Mouse (Mus musculus): Measurements from ENCODE around the gene Notch2. TPM values are rescaled to one million over a fixed set of nuclear protein-coding genes. Genes with fewer than 3 reads are reported as not detected.

Notch2 gene
- polyA plus RNA-seq, 1 experiment = 22.9 TPM

DNA sequence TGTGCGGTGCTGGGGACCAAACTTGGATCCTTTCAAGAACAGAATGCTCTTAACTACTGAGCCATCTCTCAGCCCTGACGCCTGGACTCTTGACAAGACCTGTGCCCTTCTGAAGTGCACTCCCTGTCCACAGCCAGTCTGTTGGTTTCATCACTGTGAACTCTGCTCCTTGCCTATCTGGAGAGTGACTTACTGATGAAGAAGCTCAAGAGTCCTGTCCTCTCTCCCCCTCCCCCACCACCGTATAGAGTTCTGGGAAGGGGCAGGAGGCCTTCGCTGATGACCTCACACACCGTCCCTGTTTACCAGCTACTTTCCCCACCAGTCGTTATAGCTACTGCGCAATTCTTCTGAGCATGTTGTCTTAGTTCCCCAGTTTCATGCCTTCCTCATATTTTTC lies 55.8 kb downstream of the Notch2 start:
- 46% methylated on average over 7 of the region's 7 CpGs for WGBS
- no peak overlapping the region for H3K4me3 ChIP-seq (replicated peaks; ENCODE audit: control insufficient read depth, low read depth, low read length)
- H3K4me1 ChIP-seq (ENCODE audit: control insufficient read depth, insufficient read depth, low read length) = peaks cover 6% of the 10 kb centered on the region
- H3K27ac ChIP-seq (ENCODE audit: control insufficient read depth, insufficient read depth, low read depth, low read length, poor library complexity) = peak overlapping the region; percentile 77
- TF ChIP-seq CTCF (IDR thresholded peaks at IDR 0.05; ENCODE audit: control insufficient read depth, insufficient read depth, low read length) = no peak
- TF ChIP-seq POLR2A (IDR thresholded peaks at IDR 0.05; ENCODE audit: borderline replicate concordance, control insufficient read depth, low read depth, low read length) = no peak

DNA sequence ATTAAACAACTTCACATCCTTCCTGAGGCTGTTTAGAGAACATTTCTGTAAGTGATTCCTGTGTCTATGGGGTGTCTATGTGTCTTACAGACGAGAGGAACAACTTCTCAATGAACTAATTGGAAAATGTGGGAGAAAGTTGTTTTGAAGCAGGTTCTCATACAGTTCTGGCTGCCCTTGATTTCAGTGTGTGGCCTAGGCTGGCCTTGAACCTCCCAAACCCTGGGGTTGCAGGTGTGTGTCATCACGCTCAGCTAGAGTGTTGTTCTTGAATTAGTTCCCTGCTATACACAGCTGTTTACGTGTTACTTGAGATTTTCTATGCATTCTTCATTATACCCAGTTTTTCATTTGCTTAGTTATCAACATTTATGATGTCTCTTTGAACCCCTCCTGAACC lies 56.5 kb downstream of the Notch2 start:
- 66% methylated on average over 3 of the region's 3 CpGs for WGBS
- peaks cover 5% of the 10 kb centered on the region for H3K4me1 ChIP-seq (ENCODE audit: control insufficient read depth, insufficient read depth, low read length)
- TF ChIP-seq CTCF (IDR thresholded peaks at IDR 0.05; ENCODE audit: control insufficient read depth, insufficient read depth, low read length) (no peak), POLR2A (IDR thresholded peaks at IDR 0.05; ENCODE audit: borderline replicate concordance, control insufficient read depth, low read depth, low read length) (no peak)
- no peak overlapping the region for H3K4me3 ChIP-seq (replicated peaks; ENCODE audit: control insufficient read depth, low read depth, low read length)
- no peak overlapping the region for H3K27ac ChIP-seq (ENCODE audit: control insufficient read depth, insufficient read depth, low read depth, low read length, poor library complexity)

DNA sequence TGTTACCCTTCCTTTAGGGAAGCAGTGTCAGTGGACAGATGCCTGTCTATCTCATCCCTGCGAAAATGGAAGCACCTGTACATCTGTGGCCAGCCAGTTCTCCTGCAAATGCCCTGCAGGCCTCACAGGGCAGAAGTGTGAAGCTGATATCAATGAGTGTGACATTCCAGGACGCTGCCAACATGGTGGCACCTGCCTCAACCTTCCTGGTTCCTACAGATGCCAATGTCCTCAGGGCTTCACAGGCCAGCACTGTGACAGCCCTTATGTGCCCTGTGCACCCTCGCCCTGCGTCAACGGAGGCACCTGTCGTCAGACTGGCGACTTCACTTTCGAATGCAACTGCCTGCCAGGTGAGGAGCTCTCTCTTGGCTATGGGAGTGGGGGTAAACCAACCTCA lies 59.2 kb downstream of the Notch2 start:
- Histone ChIP-seq H3K27ac (ENCODE audit: control insufficient read depth, insufficient read depth, low read depth, low read length, poor library complexity) (no peak overlapping the region), H3K4me3 (replicated peaks; ENCODE audit: control insufficient read depth, low read depth, low read length) (no peak overlapping the region), H3K4me1 (ENCODE audit: control insufficient read depth, insufficient read depth, low read length) (peaks cover 2% of the 10 kb centered on the region)
- TF ChIP-seq CTCF (IDR thresholded peaks at IDR 0.05; ENCODE audit: control insufficient read depth, insufficient read depth, low read length) (no peak), POLR2A (IDR thresholded peaks at IDR 0.05; ENCODE audit: borderline replicate concordance, control insufficient read depth, low read depth, low read length) (no peak)
- 91% methylated on average over 8 of the region's 8 CpGs for WGBS

DNA sequence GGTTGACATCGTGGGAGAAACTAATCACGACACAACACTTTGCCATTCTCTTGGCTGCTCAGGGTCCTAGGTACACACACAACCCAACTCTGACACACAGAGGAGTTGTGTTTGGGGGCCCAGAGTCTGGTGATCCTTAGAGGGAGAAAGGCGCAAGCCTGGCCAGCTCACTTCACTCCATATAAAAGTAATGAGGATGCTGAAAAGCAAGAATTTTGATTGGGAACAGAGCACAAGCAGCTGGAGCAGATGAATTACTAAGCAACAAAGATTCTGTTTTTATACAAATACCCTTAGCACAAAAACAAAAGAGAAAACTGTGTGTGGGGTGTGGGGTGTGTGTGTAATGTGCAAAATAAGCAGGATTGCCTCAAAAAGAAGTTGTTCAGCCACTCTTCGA lies 60.2 kb downstream of the Notch2 start:
- Histone ChIP-seq H3K4me3 (replicated peaks; ENCODE audit: control insufficient read depth, low read depth, low read length) (no peak overlapping the region), H3K4me1 (ENCODE audit: control insufficient read depth, insufficient read depth, low read length) (no peaks in the 10 kb centered on the region; the same call in 1 of the 2 replicates), H3K27ac (ENCODE audit: control insufficient read depth, insufficient read depth, low read depth, low read length, poor library complexity) (no peak overlapping the region)
- WGBS = 94% methylated on average over 4 of the region's 4 CpGs
- TF ChIP-seq POLR2A (IDR thresholded peaks at IDR 0.05; ENCODE audit: borderline replicate concordance, control insufficient read depth, low read depth, low read length) (no peak), CTCF (IDR thresholded peaks at IDR 0.05; ENCODE audit: control insufficient read depth, insufficient read depth, low read length) (no peak)

DNA sequence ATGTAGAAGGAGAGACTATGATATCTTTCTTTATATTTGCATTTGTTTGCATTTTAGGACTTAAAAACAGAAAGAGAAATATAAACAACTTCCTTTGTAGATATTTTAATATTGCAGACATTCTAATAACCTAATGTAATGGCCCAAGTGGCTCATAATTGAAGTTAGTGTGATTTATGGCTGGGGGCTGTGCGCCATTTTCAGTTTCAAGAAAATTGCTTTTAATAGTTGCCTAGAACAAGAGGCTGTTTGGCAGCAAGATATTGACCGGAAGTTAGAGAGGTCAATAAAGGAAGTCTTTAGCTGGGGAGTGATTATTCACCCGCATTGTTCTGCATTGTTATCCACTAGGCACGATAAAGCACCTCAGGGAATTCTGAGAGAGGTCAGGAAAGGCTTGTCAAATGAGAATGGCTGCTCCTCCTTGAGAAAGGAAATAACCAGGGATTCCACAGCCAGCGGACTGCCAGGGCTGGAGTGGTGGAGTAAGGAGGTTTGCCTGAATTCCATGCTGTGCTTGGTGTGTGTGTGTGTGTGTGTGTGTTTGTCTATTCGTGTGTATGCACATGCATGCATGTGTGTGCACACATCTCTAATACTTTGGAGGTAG lies 61.4 kb downstream of the Notch2 start:
- Histone ChIP-seq H3K27ac (ENCODE audit: control insufficient read depth, insufficient read depth, low read depth, low read length, poor library complexity) (no peak overlapping the region), H3K4me1 (ENCODE audit: control insufficient read depth, insufficient read depth, low read length) (no peaks in the 10 kb centered on the region), H3K4me3 (replicated peaks; ENCODE audit: control insufficient read depth, low read depth, low read length) (no peak overlapping the region)
- WGBS = 84% methylated on average over 6 of the region's 6 CpGs
- no peak for TF ChIP-seq POLR2A (IDR thresholded peaks at IDR 0.05; ENCODE audit: borderline replicate concordance, control insufficient read depth, low read depth, low read length)
- no peak for TF ChIP-seq CTCF (IDR thresholded peaks at IDR 0.05; ENCODE audit: control insufficient read depth, insufficient read depth, low read length)

DNA sequence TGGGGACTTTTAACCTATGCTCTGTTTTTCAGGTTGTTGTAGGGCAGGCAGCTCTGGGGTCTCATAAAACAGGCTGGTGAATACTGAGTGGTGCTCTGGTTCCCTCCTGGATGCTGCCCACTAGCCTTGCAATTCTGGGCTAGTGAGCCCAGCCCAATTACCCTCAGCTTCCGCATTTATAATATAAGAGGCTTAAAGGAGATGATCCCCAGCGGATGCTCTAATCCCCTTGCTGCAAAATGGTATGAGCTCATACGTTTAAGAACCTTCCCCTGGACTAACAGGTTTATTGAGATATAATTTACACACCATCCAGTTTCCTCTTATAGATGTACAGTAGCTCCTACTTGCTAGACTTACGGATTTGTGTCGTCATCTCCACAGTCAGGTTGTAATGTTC lies 64.5 kb downstream of the Notch2 start:
- Histone ChIP-seq H3K4me1 (ENCODE audit: control insufficient read depth, insufficient read depth, low read length) (peaks cover 6% of the 10 kb centered on the region; the same call in 1 of the 2 replicates), H3K27ac (ENCODE audit: control insufficient read depth, insufficient read depth, low read depth, low read length, poor library complexity) (no peak overlapping the region), H3K4me3 (replicated peaks; ENCODE audit: control insufficient read depth, low read depth, low read length) (no peak overlapping the region)
- WGBS = 85% methylated on average over 5 of the region's 5 CpGs
- TF ChIP-seq CTCF (IDR thresholded peaks at IDR 0.05; ENCODE audit: control insufficient read depth, insufficient read depth, low read length) = no peak

DNA sequence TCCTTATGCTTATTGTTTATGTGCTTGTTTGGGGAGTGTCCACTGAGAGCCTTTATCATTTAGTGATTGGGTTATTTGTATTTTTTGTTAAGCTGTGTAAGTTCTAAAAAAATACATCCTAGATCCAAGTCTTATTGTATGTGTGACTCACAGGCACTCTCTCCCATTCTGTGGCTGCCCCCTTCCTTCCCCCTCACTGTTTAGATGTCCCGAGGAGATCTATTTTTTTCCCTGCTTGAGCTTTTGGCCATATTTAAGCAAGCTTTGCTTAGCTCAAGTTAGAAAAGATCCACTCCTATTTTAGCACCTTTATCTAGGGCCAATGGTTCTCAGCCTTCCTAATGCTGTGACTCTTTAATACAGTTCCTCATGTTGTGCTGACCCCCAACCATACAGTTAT lies 65.5 kb downstream of the Notch2 start:
- 41% methylated on average over 1 of the region's 1 CpGs for WGBS
- H3K4me1 ChIP-seq (ENCODE audit: control insufficient read depth, insufficient read depth, low read length) = peaks cover 6% of the 10 kb centered on the region; the same call in 1 of the 2 replicates
- TF ChIP-seq POLR2A (IDR thresholded peaks at IDR 0.05; ENCODE audit: borderline replicate concordance, control insufficient read depth, low read depth, low read length) (no peak), CTCF (IDR thresholded peaks at IDR 0.05; ENCODE audit: control insufficient read depth, insufficient read depth, low read length) (no peak)
- H3K27ac ChIP-seq (ENCODE audit: control insufficient read depth, insufficient read depth, low read depth, low read length, poor library complexity) = no peak overlapping the region
- no peak overlapping the region for H3K4me3 ChIP-seq (replicated peaks; ENCODE audit: control insufficient read depth, low read depth, low read length)

DNA sequence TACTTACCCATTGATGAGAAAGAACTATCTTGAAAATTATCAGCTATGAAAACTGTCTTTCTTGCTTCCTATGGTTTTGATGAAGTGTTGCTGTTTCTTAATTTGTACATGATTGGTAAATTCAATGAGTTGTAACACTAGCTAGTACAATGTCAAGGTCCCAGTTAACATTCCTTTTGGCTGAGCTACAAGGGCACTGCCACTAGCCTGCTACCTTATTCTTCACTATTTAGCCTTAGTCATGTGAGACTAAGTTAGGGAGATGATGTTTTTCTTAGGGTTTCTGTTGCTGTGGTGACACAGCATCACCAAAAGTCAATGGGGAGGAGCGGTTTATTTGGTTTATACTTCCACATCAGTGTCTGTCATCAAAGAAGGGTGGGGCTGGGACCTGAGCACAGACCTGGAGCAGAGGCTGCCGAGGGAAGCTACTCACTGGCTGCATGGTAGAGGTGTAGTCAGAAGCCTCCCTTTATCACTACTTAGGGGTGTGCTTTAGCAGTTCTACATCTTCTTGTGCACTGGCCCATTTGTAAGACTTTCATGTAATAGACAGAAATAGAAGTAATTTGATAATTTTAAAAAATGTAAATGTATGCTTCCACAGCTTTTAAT lies 66.4 kb downstream of the Notch2 start:
- no peak for TF ChIP-seq CTCF (IDR thresholded peaks at IDR 0.05; ENCODE audit: control insufficient read depth, insufficient read depth, low read length)
- TF ChIP-seq POLR2A (IDR thresholded peaks at IDR 0.05; ENCODE audit: borderline replicate concordance, control insufficient read depth, low read depth, low read length) = no peak
- Histone ChIP-seq H3K4me1 (ENCODE audit: control insufficient read depth, insufficient read depth, low read length) (peaks cover 11% of the 10 kb centered on the region; the same call in 1 of the 2 replicates), H3K4me3 (replicated peaks; ENCODE audit: control insufficient read depth, low read depth, low read length) (no peak overlapping the region), H3K27ac (ENCODE audit: control insufficient read depth, insufficient read depth, low read depth, low read length, poor library complexity) (no peak overlapping the region)
- WGBS = 72% methylated on average over 2 of the region's 2 CpGs

All from bone marrow, adult 2 months (tissue).